Mouse (Mus musculus): Measurements from ENCODE around the gene Plin1. TPM values are rescaled to one million over a fixed set of nuclear protein-coding genes. Genes with fewer than 3 reads are reported as not detected.
A peak's percentile ranks its signal among the peaks of the same experiment; 100 is the strongest.

Gene Plin1
- total and polyA plus RNA-seq, 2 experiments = 0.74 TPM; not detected in 1

- H3K4me3 ChIP-seq (ENCODE audit: insufficient read depth, low read depth, low read length) = peak within 1 kb of the TSS; percentile 83
- DNase-seq (ENCODE audit: extremely low read depth, low read depth, low spot score) = no peak
- no peaks in the 10 kb centered on the region for H3K79me2 ChIP-seq (ENCODE audit: control insufficient read depth, insufficient read depth, low read length)
- no peaks in the 10 kb centered on the region for H3K36me3 ChIP-seq (ENCODE audit: control insufficient read depth, insufficient read depth, low read length)
- 2% methylated on average over 47 of the region's 55 CpGs for WGBS
- no peaks in the 10 kb centered on the region for H3K27me3 ChIP-seq (ENCODE audit: control insufficient read depth, insufficient read depth, low read length)
- no peaks in the 10 kb centered on the region for H3K4me1 ChIP-seq (ENCODE audit: control insufficient read depth, insufficient read depth, low read length)
- H3K27ac ChIP-seq (replicated peaks; ENCODE audit: insufficient read depth, low read depth, low read length) = no peak within 1 kb of the TSS
- TF ChIP-seq CTCF (IDR thresholded peaks at IDR 0.05; ENCODE audit: low read depth, low read length) = no peak
- no peak for TF ChIP-seq POLR2A (IDR thresholded peaks at IDR 0.05; ENCODE audit: extremely low read depth, insufficient read depth, low read length)
- peak within 1 kb of the TSS; percentile 72 for H3K9ac ChIP-seq (ENCODE audit: low read depth, low read length)
Measured at GRCm38 (mm10) chr7:79715187-79715981, 17.3 kb downstream of the Plin1 start, which contains the start of gene Kif7. Gene Kif7, minus strand, starts transcription at chr7:79715720.

GRCm38 (mm10) chr7:79710831-79711230 is 21.9 kb downstream of the Plin1 start:
- DNase-seq (ENCODE audit: extremely low read depth, low read depth, low spot score) = no peak
- Histone ChIP-seq H3K27me3 (ENCODE audit: control insufficient read depth, insufficient read depth, low read length) (0 out of 2 replicates have a peak, but pooled peaks cover 4% of the 10 kb centered on the region), H3K9ac (ENCODE audit: low read depth, low read length) (no peak overlapping the region), H3K4me1 (ENCODE audit: control insufficient read depth, insufficient read depth, low read length) (no peaks in the 10 kb centered on the region), H3K36me3 (ENCODE audit: control insufficient read depth, insufficient read depth, low read length) (no peaks in the 10 kb centered on the region), H3K27ac (replicated peaks; ENCODE audit: insufficient read depth, low read depth, low read length) (no peak overlapping the region), H3K4me3 (ENCODE audit: insufficient read depth, low read depth, low read length) (no peak overlapping the region), H3K79me2 (ENCODE audit: control insufficient read depth, insufficient read depth, low read length) (no peaks in the 10 kb centered on the region)
- TF ChIP-seq POLR2A (IDR thresholded peaks at IDR 0.05; ENCODE audit: extremely low read depth, insufficient read depth, low read length) = no peak
- TF ChIP-seq CTCF (IDR thresholded peaks at IDR 0.05; ENCODE audit: low read depth, low read length) = no peak
- 64% methylated on average over 17 of the region's 17 CpGs for WGBS

DNA sequence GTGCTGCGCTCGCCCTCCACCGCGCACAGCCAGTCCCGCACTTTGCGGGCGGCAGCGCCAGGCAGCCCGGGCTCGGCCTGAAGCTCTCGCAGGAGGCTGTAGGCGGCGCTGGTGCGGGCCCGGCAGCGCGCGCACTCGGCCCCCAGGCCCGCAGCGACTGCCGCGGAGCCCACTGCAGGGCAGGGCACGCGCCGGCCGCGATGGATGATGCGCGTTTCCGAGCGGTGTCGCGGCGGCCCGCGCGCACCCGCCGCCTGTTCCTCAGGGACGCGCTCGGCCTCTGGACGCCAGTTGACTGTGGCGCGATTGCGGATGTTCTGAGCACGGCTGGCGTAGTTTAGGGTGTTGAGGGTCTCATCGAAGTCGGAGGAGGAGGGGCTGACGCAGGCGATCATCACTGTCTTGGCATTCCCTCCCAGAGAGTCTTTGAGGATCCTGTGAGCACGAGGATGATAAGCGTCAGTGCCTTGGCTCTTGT is 22.5 kb downstream of the Plin1 start:
- no peak for DNase-seq (ENCODE audit: extremely low read depth, low read depth, low spot score)
- Histone ChIP-seq H3K27me3 (ENCODE audit: control insufficient read depth, insufficient read depth, low read length) (0 out of 2 replicates have a peak, but pooled peaks cover 4% of the 10 kb centered on the region), H3K4me1 (ENCODE audit: control insufficient read depth, insufficient read depth, low read length) (no peaks in the 10 kb centered on the region), H3K9ac (ENCODE audit: low read depth, low read length) (no peak overlapping the region), H3K27ac (replicated peaks; ENCODE audit: insufficient read depth, low read depth, low read length) (no peak overlapping the region), H3K4me3 (ENCODE audit: insufficient read depth, low read depth, low read length) (peak overlapping the region; percentile 19; the same call in 1 of the 2 replicates), H3K79me2 (ENCODE audit: control insufficient read depth, insufficient read depth, low read length) (no peaks in the 10 kb centered on the region), H3K36me3 (ENCODE audit: control insufficient read depth, insufficient read depth, low read length) (no peaks in the 10 kb centered on the region)
- no peak for TF ChIP-seq CTCF (IDR thresholded peaks at IDR 0.05; ENCODE audit: low read depth, low read length)
- no peak for TF ChIP-seq POLR2A (IDR thresholded peaks at IDR 0.05; ENCODE audit: extremely low read depth, insufficient read depth, low read length)
- WGBS = 9% methylated on average over 55 of the region's 55 CpGs

GRCm38 (mm10) chr7:79705210-79705609 is 27.5 kb downstream of the Plin1 start:
- no peak for TF ChIP-seq CTCF (IDR thresholded peaks at IDR 0.05; ENCODE audit: low read depth, low read length)
- TF ChIP-seq POLR2A (IDR thresholded peaks at IDR 0.05; ENCODE audit: extremely low read depth, insufficient read depth, low read length) = no peak
- no peak for DNase-seq (ENCODE audit: extremely low read depth, low read depth, low spot score)
- Histone ChIP-seq H3K79me2 (ENCODE audit: control insufficient read depth, insufficient read depth, low read length) (no peaks in the 10 kb centered on the region), H3K4me1 (ENCODE audit: control insufficient read depth, insufficient read depth, low read length) (no peaks in the 10 kb centered on the region), H3K36me3 (ENCODE audit: control insufficient read depth, insufficient read depth, low read length) (no peaks in the 10 kb centered on the region), H3K4me3 (ENCODE audit: insufficient read depth, low read depth, low read length) (no peak overlapping the region), H3K27ac (replicated peaks; ENCODE audit: insufficient read depth, low read depth, low read length) (no peak overlapping the region), H3K27me3 (ENCODE audit: control insufficient read depth, insufficient read depth, low read length) (0 out of 2 replicates have a peak, but pooled peaks cover 3% of the 10 kb centered on the region), H3K9ac (ENCODE audit: low read depth, low read length) (no peak overlapping the region)
- WGBS = 61% methylated on average over 5 of the region's 5 CpGs

DNA sequence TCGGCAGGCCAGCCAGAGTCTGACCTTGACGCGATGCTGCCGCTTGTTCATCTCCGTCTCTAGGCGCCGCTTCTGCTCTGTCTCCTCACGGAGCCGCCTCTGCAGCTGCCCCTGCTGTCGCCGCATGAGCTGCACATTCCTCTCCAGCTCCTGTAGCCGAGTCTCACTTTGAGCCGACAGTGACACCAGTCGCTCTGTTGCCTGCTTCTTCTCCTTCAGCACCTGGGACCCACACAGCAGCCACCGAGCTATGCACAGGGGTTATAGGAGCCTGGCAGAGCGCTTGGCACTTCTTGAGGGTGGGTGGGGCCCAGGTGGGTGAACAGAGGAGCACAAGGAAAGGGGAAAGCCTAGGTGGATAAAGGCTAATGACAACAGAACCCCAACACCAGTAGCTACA is 29.9 kb downstream of the Plin1 start:
- Histone ChIP-seq H3K79me2 (ENCODE audit: control insufficient read depth, insufficient read depth, low read length) (no peaks in the 10 kb centered on the region), H3K27me3 (ENCODE audit: control insufficient read depth, insufficient read depth, low read length) (no peaks in the 10 kb centered on the region), H3K4me3 (ENCODE audit: insufficient read depth, low read depth, low read length) (no peak overlapping the region), H3K36me3 (ENCODE audit: control insufficient read depth, insufficient read depth, low read length) (no peaks in the 10 kb centered on the region), H3K4me1 (ENCODE audit: control insufficient read depth, insufficient read depth, low read length) (no peaks in the 10 kb centered on the region), H3K9ac (ENCODE audit: low read depth, low read length) (no peak overlapping the region), H3K27ac (replicated peaks; ENCODE audit: insufficient read depth, low read depth, low read length) (no peak overlapping the region)
- WGBS = 86% methylated on average over 16 of the region's 16 CpGs
- TF ChIP-seq POLR2A (IDR thresholded peaks at IDR 0.05; ENCODE audit: extremely low read depth, insufficient read depth, low read length) = no peak
- TF ChIP-seq CTCF (IDR thresholded peaks at IDR 0.05; ENCODE audit: low read depth, low read length) = no peak
- no peak for DNase-seq (ENCODE audit: extremely low read depth, low read depth, low spot score)

GRCm38 (mm10) chr7:79696495-79696894 is 36.2 kb downstream of the Plin1 start:
- H3K79me2 ChIP-seq (ENCODE audit: control insufficient read depth, insufficient read depth, low read length) = no peaks in the 10 kb centered on the region
- no peaks in the 10 kb centered on the region for H3K27me3 ChIP-seq (ENCODE audit: control insufficient read depth, insufficient read depth, low read length)
- no peak overlapping the region for H3K4me3 ChIP-seq (ENCODE audit: insufficient read depth, low read depth, low read length)
- no peak overlapping the region for H3K9ac ChIP-seq (ENCODE audit: low read depth, low read length)
- H3K4me1 ChIP-seq (ENCODE audit: control insufficient read depth, insufficient read depth, low read length) = no peaks in the 10 kb centered on the region
- DNase-seq (ENCODE audit: extremely low read depth, low read depth, low spot score) = peak; percentile 12
- 90% methylated on average over 8 of the region's 8 CpGs for WGBS
- TF ChIP-seq CTCF (IDR thresholded peaks at IDR 0.05; ENCODE audit: low read depth, low read length) = no peak
- TF ChIP-seq POLR2A (IDR thresholded peaks at IDR 0.05; ENCODE audit: extremely low read depth, insufficient read depth, low read length) = no peak
- H3K27ac ChIP-seq (replicated peaks; ENCODE audit: insufficient read depth, low read depth, low read length) = no peak overlapping the region
- H3K36me3 ChIP-seq (ENCODE audit: control insufficient read depth, insufficient read depth, low read length) = no peaks in the 10 kb centered on the region

All from liver, adult 2 months (tissue).